Mouse (Mus musculus) ZHBTc4 (cell line): Measurements from ENCODE around the gene Zfhx2.
"Not testable (repeated sequence)": the region's sequence is repeated elsewhere in the genome, so short reads cannot be mapped to it uniquely, and the experiment has no call there.

Source experiments
- DNase-seq: peaks from one replicate; pipeline ENCODE4 v3.0.0-alpha.2; 2011; ENCODE audit warnings: low read depth, low spot score

Gene Zfhx2

GRCm38 (mm10) chr14:55047971-55048531 is 44.1 kb downstream of the Zfhx2 start:
- peak; percentile 77 for DNase-seq

- not testable (repeated sequence) for DNase-seq
Observed at GRCm38 (mm10) chr14:55043694-55044093, 48.4 kb downstream of the Zfhx2 start.

- DNase-seq: no peak
Observed at GRCm38 (mm10) chr14:55032695-55033225, 59.4 kb downstream of the Zfhx2 start.

- peak; percentile 71 for DNase-seq
Observed at GRCm38 (mm10) chr14:55029034-55029698, 63.0 kb downstream of the Zfhx2 start.

DNA sequence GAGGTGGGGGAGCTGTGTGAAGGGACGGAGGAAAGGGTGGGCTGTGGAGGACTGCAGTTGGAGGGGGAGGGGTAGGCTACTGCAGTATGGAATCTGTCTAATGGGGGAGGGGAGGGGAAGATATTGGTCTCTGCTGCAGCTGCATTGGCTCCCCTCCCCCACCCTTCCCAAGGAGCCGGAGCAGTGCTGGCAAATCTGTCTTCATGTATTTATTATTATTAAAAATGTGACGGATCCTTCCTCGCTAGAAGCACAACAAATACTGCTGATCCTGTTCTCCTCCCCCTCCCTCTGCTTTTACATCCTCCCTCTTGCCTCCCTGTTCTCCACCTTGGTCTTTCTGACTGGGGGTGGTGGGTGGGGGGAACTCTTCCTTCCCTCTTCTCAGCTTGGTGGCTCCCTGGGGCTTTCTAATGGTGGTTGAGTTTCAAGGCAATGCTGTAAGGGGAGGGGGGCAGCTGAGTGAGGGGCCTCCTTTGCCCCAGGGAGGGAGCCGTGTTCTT is 63.7 kb downstream of the Zfhx2 start:
- DNase-seq: no peak

GRCm38 (mm10) chr14:55027653-55028052 is 64.5 kb downstream of the Zfhx2 start:
- no peak for DNase-seq

- no peak for DNase-seq
Observed at GRCm38 (mm10) chr14:55027251-55027650, 64.9 kb downstream of the Zfhx2 start.

- no peak for DNase-seq
Observed at GRCm38 (mm10) chr14:55025527-55025926, 66.6 kb downstream of the Zfhx2 start.

DNA sequence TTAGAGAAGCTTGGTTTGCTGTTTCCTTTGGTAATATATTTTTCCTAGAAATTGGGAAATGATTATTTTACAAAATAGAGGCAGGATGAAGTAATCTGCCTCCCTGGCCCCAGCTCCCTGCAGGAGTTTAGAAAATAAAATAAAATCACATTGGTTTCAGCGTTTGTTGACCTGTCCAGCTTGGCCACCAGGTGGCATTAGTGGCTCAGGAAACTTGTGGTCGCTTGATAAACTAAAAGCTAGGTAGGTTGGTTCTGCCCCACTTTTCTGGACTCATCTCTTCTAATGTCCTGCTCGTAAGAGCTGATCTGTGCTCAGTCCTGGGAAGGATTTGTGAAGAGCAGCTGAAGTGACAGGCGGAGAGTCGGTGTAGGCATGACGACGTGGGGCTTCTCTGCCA is 67.9 kb downstream of the Zfhx2 start:
- peak; percentile 85 for DNase-seq

DNA sequence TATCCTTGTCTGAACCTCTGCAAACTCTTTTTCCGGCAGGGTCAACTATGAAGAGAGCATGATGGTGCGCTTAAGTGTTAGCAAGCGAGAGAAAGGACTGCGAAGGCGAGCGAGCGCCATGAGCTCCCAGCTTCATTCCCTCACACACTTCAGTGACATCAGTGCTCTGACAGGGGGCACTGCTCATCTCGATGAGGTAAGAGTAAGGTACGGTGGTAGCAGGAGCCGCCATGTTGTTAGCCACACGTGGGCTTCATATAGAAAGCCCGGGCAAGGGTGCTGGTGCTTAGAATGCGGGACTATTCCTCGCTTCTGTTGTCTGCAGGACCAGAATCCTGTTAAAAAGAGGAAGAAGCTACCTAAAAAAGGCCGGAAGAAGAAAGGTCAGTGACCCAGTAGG is 69.1 kb downstream of the Zfhx2 start:
- no peak for DNase-seq

GRCm38 (mm10) chr14:55020394-55020793 is 71.7 kb downstream of the Zfhx2 start:
- no peak for DNase-seq

DNA sequence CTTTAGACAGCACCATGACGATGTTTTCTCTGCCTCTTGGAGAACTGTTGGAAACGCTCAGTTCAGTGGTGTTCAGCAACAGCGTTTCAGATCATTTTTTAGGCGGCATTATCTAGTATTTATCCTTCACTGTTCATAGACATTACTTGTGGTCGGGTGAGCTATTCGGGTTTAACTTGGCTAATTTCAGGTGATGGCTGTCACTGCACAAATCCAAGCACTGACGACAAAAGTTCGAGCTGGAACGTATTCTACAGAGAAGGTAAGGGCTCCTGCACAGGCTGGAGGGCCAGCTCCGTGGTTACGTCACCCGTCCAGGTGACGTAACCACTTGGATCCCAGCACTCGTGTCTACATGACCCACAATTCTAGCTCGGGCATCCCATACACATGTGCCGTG is 75.2 kb downstream of the Zfhx2 start:
- DNase-seq: no peak

- no peak for DNase-seq
Observed at GRCm38 (mm10) chr14:55015767-55016111, 76.4 kb downstream of the Zfhx2 start.

DNA sequence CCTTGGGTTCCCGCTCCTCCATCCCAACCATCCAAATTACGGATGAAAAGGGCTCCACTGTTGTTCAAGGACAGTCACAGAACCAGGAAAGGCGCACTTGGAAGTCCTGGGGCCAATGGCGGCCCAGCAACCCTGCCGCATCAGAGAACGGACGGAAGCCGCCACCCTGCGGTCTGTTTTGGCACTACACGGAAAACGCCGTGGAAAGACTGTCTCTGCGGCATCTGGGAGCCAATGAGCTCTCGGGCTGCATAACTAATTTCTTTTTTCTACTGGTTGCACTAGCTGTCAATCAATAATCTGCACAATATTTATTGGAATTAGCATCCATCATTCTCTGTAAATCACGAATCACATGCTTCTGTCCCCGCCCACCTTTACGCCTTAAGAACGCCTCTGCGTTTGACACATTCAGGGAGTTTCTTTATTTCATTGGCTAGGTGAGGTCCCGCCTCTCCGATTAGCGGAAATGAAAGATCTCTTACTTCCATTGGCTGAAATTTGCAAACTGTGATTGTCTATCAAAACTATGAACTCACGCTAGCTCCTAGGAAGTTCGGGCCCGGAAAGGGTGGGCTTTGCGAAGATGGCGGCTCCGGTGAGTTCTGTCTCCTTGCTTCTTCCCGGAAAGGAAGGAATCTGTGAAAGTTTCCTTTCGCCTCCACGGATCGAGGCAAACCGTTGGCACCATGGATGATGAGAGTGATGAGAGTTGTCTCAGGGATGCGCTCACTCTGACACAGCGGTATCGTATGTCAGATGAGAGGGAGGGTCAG is 76.9 kb downstream of the Zfhx2 start, which contains the start of gene Ngdn:
TSS of gene Ngdn (plus strand) at position 464 of the 776 bp plus-strand sequence.
- DNase-seq: peak; percentile 100

GRCm38 (mm10) chr14:55014591-55014990 is 77.5 kb downstream of the Zfhx2 start:
- DNase-seq: no peak

DNA sequence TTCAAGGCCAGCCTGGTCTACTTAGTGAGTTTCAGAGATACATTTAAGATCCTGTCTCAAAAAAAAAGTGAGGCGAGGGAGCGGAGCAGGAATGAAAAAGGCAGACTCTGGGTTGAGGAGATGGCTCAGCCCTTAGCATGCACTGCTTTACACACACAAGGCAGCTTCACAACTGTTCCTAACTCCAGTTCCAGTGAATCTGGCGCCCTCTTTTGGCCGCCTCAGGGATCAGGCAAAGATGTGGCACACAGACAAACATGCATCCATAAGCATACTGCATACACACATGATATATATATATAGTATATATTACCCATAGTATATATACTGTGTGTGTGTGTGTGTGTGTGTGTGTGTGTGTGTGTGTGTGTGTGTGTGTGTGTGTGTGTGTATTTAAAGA is 81.0 kb downstream of the Zfhx2 start:
- peak; percentile 85 for DNase-seq
